Mouse (Mus musculus) lung, adult 2 months (tissue): Measurements from ENCODE around the gene Yars.

Experiments used
- CTCF ChIP-seq: fragments of 200-500 bp; IDR thresholded peaks from 2 replicates; pipeline ENCODE4 v1.5.1; 2011; ENCODE audit warnings: mild to moderate bottlenecking, low read length, control low read depth; ENCODE audit not compliant: insufficient read depth
- POLR2A ChIP-seq: fragments of 200-500 bp; IDR thresholded peaks from 2 replicates; pipeline ENCODE4 v1.6.1; 2011; ENCODE audit warnings: low read depth, mild to moderate bottlenecking, control low read depth, low read length, borderline replicate concordance; ENCODE audit errors: extremely low read depth

DNA sequence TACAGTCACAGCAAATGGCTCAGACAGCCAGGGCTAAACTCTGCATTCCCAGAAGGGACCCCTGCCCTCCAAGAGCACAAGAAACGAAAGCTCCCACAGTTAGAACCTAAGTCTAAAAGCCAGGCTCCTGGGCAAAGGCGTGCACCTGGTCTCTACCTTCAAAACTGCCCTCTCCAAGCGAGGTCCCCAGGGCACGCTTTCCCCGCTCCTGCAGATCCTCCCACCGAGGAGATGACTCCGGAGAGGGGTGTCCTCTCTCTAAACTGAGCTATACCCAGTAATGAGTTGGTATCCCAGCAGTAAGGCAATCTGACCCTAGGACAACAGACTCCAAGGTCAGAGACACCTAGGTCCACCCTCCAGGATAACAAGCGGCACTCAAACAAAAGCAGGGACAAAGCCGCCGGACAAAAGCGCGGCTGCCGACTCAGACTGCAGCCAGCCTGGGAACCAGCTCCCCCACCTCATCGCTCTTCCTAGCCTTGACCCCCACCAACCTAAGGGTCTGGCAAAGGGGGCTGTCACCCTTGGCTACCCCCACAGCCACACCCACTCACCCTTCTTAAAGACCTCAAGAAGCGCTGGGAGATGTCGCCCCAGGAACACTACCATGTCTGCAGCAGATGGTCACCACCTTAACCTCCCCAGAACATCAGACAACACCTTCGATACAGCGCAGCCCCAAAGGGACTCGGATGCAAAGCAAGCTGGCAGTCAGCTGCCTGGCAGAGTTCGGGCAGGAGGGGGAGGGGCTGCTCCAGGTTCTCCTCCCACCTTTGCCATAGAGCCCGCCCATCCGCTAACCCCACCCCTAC is 37.8 kb downstream of the Yars start:
- TF ChIP-seq CTCF (no peak), POLR2A (no peak)
